Mouse (Mus musculus): ENCODE data around the gene Oxct2b. TPM values are rescaled to one million over a fixed set of nuclear protein-coding genes. Genes with fewer than 3 reads are reported as not detected.
"Not testable (repeated sequence)": the region's sequence is repeated elsewhere in the genome, so short reads cannot be mapped to it uniquely, and the experiment has no call there.

Gene Oxct2b
- total RNA-seq, 2 experiments from 2014 or later: not detected

DNA sequence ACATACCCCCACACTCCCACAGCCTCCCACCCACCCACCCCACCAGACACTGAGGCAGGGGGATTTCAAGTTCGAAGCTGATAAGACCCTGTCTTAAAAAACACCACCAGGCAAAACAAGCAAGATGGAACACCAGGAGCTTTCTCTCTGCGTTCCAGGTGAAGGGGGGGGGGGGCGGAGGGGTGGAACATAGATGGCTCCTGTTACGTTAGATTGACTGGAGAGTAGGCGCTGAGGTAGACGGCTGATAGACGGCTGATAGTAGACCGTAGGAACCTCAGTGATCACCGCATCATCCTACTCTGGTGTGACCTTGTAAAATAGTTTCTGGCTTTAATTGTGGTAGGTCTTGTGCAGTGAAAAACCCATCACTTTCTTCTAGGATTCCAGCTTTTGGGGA, 22.2 kb upstream of the Oxct2b start:
- Histone ChIP-seq H3K4me3 (no peak overlapping the region), H3K27ac (no peak overlapping the region)
- intact Hi-C loops (cut with DNase I): no loop called here
- TF ChIP-seq CTCF (IDR thresholded peaks at IDR 0.05): no peak
- DNase-seq: no peak

DNA sequence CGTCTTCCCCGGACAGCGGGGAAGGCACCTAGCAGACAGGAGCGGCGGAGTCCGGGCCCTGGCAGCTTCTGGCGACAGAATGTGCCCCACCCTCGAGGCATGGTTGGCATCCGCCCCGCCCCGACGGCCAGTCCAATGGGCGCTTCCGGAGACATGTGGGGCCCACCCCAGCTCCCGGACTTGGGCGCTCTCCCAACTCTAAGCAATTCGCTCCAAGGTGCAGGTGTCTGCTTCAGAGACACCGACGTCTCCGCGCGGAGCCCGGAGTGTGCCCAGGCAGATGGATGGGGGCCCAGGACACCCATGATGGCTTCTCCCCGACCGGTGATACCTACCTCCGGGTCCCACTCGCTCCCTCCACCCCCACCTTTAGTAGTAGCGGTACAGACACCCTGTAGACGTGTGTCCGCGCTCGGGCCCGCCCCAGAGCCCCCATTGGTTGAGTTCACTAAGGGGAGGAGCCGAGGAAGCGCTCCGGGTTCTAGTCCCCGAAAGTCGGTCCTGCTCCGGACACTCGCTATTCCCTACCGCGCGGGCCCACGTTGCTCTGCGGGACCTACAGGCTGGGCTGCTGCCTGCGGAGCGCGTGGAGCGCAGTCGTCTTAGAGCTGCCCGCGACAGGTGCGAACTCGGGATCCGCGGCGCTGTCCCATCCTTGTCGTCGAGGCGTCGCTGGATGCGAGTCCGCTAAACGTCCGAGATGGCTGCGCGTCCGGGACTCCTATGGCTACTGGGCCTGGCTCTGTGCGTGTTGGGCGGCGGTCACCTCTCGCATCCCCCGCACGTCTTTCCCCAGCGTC, 11.2 kb upstream of the Oxct2b start, which contains the start of gene Bmp8b:
Gene Bmp8b, plus strand, starts transcription at position 515 of the 800 bp plus-strand sequence.
- DNase-seq: no peak
- H3K27ac ChIP-seq: no peak within 1 kb of the TSS
- H3K4me3 ChIP-seq: no peak within 1 kb of the TSS
- no peak for TF ChIP-seq CTCF (IDR thresholded peaks at IDR 0.05)
- intact Hi-C loops (cut with DNase I): no loop called here

DNA sequence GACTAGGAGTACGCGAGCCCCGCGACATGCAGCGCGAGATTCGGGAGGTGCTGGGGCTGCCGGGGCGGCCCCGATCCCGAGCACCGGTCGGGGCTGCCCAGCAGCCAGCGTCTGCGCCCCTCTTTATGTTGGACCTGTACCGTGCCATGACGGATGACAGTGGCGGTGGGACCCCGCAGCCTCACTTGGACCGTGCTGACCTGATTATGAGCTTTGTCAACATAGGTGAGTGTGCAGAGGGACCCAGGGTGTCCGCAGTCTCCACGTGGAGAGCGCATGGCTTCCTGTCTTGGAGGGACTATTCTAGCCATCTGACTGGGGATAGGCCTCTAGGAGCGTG, 10.6 kb upstream of the Oxct2b start:
- H3K4me3 ChIP-seq: no peak overlapping the region
- H3K27ac ChIP-seq: no peak overlapping the region
- DNase-seq: no peak
- intact Hi-C loops (cut with DNase I): no loop called here
- TF ChIP-seq CTCF (IDR thresholded peaks at IDR 0.05): no peak

DNA sequence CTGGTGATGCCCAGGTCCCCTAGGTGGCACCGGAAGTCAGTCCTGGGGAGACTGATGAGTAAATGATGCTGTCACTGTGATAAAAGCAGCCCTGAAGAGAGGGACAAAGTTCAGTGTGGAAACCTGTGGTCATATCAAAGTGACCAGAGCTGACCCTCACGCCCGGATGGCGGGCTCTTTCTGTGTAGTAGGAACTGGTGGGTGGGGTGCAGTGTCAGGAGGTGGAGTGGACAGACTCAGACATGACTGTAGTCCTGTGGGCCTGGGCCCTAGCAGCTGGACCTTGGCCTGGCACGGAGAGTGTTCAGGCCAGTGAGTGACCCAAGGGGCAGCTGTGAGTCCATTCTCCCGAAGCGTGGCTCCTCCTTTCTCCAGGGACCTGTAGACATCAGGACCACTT, 10.1 kb upstream of the Oxct2b start:
- H3K4me3 ChIP-seq; H3K27ac ChIP-seq; DNase-seq; intact Hi-C loops (cut with DNase I): not testable (repeated sequence)

DNA sequence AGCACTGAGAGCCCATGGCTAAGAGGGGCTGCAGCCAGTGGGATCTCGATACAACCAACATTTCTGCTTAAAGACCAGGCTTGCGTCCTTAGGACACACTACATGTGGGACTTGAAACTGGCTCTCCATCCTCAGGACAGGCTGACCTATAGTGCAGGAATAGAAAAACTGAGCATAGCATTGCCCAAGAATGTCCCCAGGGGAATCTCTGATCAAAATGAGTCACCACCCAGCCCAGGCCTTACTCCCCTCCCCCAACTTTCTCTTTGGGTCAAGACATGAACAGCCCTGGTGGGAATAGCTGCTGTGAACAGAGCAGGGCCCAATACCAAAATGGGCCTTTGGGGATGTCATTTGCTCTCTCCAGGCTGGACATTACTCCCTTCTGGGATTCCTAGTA, 9.2 kb upstream of the Oxct2b start:
- Histone ChIP-seq H3K4me3 (no peak overlapping the region), H3K27ac (no peak overlapping the region)
- TF ChIP-seq CTCF (IDR thresholded peaks at IDR 0.05): no peak
- intact Hi-C loops (cut with DNase I): no loop called here
- DNase-seq: no peak

DNA sequence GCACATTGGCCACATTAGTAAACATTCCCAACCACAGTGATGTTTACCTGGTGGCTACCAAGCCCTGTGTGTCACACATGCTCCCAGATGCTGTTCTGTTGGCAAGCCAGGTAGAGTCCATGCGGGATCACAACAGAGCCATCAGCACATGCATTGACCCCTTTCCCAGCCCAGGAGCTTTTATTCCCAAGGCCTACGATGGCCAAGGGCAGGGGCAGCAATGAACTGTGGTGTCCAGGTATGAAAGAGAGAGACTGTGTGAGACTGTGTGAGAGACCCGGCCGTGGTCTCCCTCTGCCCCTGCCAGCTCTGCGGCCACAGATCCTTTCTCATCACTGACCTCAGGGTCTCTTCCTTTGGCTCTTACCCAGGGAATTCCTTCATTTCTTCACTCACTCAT, 8.0 kb upstream of the Oxct2b start:
- H3K27ac ChIP-seq: no peak overlapping the region
- TF ChIP-seq CTCF (IDR thresholded peaks at IDR 0.05): no peak
- DNase-seq: no peak
- no peak overlapping the region for H3K4me3 ChIP-seq
- intact Hi-C loops (cut with DNase I): no loop called here

DNA sequence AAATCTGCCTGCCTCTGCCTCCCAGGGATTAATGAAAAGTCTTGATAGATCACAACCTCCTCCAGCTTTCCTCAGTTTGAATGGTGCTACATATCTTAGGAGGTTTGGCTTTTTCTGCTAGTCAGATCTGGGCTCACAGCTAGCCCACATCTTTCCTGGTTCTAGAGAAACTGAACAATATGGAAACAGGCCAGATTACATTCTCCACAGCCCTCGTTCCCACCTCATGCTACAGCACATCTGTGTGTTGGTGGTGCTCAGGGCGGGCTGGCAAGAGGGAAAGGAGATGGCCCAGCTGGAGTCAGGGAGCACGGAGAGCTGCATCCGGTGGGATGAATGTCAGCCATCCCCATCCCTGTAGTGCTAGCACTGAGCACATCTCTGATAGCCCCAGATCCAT, 5.3 kb upstream of the Oxct2b start:
- no peak overlapping the region for H3K27ac ChIP-seq
- TF ChIP-seq CTCF (IDR thresholded peaks at IDR 0.05): no peak
- no peak for DNase-seq
- intact Hi-C loops (cut with DNase I): no loop called here
- H3K4me3 ChIP-seq: no peak overlapping the region

DNA sequence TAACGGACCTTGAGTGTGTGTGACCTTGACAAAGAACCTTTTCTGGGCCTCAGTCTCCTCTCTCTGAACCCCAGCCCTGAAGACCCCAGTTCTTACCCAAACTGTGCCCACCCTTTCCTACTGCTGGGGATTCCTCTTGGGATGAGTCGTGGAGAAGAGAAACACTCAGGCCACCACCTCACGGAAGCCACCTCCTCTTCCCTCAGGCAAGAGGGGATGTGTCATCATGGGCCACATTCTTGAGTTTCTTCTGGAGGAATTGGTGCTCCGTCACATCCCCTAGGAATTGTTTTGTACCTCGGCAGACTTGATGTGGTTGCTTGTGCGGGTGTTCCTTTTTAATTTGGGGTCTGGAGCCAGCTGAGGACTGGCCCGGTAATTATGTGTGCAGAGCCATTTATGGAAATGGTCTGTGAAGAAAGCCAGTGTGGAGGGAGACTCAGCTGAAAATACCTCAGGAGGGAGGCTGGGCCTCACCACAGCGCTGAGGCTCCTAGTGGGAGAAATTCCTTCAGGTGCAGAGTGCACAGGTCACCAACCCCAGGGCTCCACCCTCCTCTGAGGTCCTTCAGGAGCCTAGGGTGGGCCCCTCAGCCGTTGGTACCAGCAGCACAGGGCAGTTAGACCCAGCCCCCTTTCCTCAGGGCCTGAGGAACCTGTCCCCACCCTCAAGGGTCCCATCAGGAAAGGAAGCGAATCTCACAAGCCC, 4.6 kb upstream of the Oxct2b start:
- intact Hi-C loops (cut with DNase I); H3K27ac ChIP-seq; H3K4me3 ChIP-seq; DNase-seq: not testable (repeated sequence)

DNA sequence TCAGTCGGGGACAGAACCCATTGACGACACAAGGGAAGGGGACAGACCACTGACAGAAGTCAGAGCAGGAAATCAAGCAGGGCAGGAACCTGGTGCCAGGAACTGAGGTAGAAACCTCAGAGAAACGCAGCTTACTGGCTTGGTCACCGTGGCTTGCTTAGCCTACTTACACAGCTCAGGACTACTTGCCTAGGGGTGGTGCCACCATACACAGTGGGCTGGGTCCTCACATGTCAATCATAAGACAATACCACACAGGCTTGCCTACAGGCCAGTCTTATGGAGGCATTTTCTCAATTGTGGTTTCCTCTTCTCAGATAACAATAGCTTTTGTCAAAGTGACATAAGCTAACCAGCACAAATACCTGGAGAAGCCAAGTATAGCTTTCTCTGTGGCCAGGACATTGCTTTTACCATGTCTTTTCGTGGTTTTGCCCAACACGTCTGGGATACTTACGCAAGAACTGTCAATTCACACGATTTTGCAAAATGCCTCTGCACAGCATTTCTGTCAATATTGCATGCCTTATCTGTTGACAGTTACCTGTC, 3.8 kb upstream of the Oxct2b start:
- no peak for DNase-seq
- intact Hi-C loops (cut with DNase I): no loop called here
- Histone ChIP-seq H3K27ac (no peak overlapping the region), H3K4me3 (no peak overlapping the region)
- no peak for TF ChIP-seq CTCF (IDR thresholded peaks at IDR 0.05)

DNA sequence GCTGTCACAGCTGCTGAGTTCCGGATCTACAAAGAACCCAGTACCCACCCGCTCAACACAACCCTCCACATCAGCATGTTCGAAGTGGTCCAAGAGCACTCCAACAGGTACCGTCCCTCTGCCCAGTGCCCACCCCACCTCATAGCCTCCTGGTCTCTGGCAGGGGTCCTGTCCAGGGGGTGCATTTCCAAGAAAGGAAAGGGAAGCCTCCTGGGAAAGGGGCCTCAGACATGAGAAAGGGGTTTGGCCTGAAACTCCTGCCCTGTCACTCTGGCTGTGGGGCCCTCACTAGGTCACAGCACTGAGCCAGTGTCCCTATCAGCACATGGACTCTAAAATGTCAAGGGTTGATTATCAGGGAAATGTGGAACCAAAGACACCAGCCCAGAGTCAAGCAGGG, 1.4 kb upstream of the Oxct2b start:
- H3K4me3 ChIP-seq; H3K27ac ChIP-seq; intact Hi-C loops (cut with DNase I); DNase-seq: not testable (repeated sequence)

DNA sequence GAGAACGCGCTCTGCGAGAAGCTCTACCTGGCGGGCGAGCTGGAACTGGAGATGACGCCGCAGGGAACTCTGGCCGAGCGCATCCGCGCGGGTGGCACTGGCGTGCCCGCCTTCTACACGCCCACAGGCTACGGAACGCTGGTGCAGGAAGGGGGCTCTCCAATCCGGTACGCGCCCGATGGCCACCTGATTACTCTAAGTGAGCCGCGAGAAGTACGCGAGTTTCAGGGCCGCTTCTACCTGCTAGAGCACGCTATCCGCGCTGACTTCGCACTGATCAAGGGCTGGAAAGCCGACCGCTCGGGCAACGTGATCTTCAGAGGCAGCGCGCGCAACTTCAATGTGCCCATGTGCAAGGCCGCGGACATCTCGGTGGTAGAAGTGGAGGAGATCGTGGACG, 574 bp downstream of the Oxct2b start:
- DNase-seq; intact Hi-C loops (cut with DNase I); H3K27ac ChIP-seq; H3K4me3 ChIP-seq: not testable (repeated sequence)

DNA sequence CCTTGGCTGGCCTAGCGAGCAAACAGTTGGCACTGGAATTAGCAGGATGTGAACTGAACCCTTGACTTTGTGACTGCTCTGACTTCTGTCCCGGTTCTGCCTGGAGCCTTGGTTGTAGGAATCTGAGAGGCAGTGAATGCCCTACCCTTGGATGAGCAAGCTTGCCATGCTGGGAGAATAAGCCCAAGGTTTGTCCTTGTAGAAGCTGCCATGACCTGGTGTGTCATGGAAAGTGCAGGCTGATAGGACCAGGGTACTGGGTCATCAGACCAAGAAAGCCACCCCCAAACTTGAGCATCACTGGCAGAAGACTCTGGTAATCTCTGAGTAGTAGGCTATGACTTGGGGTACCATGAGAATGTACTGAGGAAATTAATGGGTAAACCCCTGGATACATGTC, 5.2 kb downstream of the Oxct2b start:
- no peak for TF ChIP-seq CTCF (IDR thresholded peaks at IDR 0.05)
- intact Hi-C loops (cut with DNase I): no loop called here
- DNase-seq: no peak
- no peak overlapping the region for H3K27ac ChIP-seq
- H3K4me3 ChIP-seq: no peak overlapping the region

DNA sequence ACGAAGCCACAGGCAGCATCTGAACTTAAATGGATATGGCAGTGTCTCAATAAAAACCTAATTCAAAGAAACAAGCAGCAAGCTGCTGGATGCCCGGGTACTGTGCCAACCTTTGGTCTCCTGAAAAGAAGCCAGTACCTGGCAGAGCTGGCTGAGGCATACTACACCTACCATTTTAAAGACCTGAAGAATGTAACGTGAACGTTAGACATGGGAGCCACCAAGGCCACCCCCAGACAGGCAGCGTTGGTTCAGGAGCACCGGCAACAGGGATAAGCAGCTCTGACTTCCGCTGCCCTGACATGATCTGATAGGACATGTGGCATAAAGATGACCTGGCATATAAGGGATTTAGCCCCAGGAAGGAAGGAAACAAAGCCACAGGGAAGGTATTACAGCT, 10.6 kb downstream of the Oxct2b start:
- no peak for DNase-seq
- Histone ChIP-seq H3K27ac (no peak overlapping the region), H3K4me3 (no peak overlapping the region)
- intact Hi-C loops (cut with DNase I): no loop called here
- TF ChIP-seq CTCF (IDR thresholded peaks at IDR 0.05): no peak

DNA sequence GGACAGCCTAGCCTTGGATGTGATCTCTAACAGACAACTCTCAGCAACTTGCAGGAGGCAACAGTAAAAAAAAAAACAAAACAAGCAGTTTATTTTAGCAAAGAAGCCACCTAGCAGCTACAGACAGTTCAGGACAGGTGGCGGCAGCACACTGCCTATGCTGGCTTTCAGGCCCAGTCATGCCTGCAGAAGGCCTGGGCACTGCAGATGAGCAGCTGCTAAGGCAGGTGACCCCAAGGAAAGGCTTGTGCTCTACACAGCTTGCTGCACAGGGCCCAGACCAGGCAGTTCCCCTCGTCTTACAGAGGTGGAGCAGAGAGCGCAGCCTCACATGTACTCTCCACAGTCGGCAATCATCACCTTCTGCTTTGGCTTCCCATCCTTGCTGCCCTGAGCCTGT, 11.0 kb downstream of the Oxct2b start:
- DNase-seq: no peak
- Histone ChIP-seq H3K27ac (no peak overlapping the region), H3K4me3 (no peak overlapping the region)
- no peak for TF ChIP-seq CTCF (IDR thresholded peaks at IDR 0.05)
- intact Hi-C loops (cut with DNase I): no loop called here
